Mouse (Mus musculus): ENCODE results near the gene Cadps2.

- TF ChIP-seq MAX (IDR thresholded peaks at IDR 0.05; ENCODE audit: low read depth) = no peak
- no peak for TF ChIP-seq POLR2A (IDR thresholded peaks at IDR 0.05; ENCODE audit: insufficient read length, low read depth)
- TF ChIP-seq E2F4 (IDR thresholded peaks at IDR 0.05; ENCODE audit: insufficient read depth) = no peak
- no peak for TF ChIP-seq POLR2AphosphoS2 (IDR thresholded peaks at IDR 0.05; ENCODE audit: insufficient read length, low read depth)
- TF ChIP-seq TCF12 (IDR thresholded peaks at IDR 0.05; ENCODE audit: insufficient read depth, poor library complexity, severe bottlenecking) = no peak
- no peak for TF ChIP-seq REST (IDR thresholded peaks at IDR 0.05; ENCODE audit: insufficient read depth, insufficient read length)
- TF ChIP-seq MYOG (IDR thresholded peaks at IDR 0.05; ENCODE audit: control insufficient read depth in 1 of 3, insufficient read depth in 1 of 3, insufficient read length in 2 of 3, low read depth in 2 of 3) = no peak
- TF ChIP-seq TCF3 (IDR thresholded peaks at IDR 0.05; ENCODE audit: insufficient read length, low read depth) = no peak
- no peak for TF ChIP-seq USF1 (IDR thresholded peaks at IDR 0.05; ENCODE audit: low read depth)
- no peak for TF ChIP-seq SRF (IDR thresholded peaks at IDR 0.05; ENCODE audit: control insufficient read depth, insufficient read length, low read depth)
- TF ChIP-seq MYOD1 (IDR thresholded peaks at IDR 0.05; ENCODE audit: control insufficient read depth in 1 of 3, insufficient read length in 2 of 3, low read depth in 2 of 3) = no peak
- TF ChIP-seq CEBPB (IDR thresholded peaks at IDR 0.05; ENCODE audit: insufficient read depth, poor library complexity, severe bottlenecking) = no peak
Measured at GRCm38 (mm10) chr6:23410256-23411049, 428.8 kb downstream of the Cadps2 start.

Measured in myocyte (in vitro differentiated cells).